8 mouse cellular contexts compared by ENCODE assay signal in the genomic region with DNA sequence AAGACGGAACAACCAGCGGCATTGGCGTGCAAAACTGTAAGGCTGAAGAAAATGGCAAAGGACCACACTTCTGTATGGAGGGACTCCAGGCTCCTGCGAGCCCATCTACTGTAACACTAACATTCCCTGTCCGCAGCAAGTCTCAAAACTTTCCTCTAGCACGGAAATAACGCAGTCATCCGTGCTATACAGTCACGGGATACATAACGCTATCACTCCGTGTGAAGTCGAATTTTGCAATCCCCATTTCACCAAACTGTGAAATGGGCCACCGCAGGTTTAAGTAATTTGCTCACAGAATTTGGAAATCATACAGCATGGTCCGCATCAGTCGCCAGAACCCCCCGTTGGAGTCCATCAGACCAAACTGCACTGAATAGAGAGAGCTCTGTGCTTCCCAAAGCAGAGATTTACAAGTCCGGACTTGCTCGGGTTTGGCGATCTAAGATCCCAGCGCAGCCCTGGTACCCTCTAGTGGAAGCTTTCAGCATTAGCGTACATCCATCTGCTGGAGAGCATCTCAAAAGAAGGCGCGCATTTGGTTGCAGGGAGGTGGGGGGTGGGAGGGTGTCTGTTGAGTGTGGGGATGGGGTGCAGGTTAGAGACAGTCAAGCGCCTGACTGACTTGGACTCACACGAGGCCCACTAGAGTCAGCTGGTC. TPM values are rescaled to one million over a fixed set of nuclear protein-coding genes. Genes with fewer than 3 reads are reported as not detected.
DNase-seq lines count a peak whose midpoint lies in the region; ATAC-seq and TF ChIP-seq lines count a peak whose summit lies in the region.

No protein-coding gene starts in this region.

- H3K4me3 ChIP-seq in ES-E14 (ENCODE audit: insufficient read depth in 1 of 2, low read depth in 1 of 2, low read length in 2 of 2, poor library complexity in 1 of 2, severe bottlenecking in 1 of 2): peak overlapping the region; percentile 67 to 74
- peak overlapping the region; percentile 46 for H3K4me3 ChIP-seq in lung, embryonic 16.5 days (ENCODE audit: low read length)

- H3K27ac ChIP-seq in ES-E14 (ENCODE audit: insufficient read depth, low read depth, low read length, poor library complexity, severe bottlenecking): peak overlapping the region; percentile 93
- peak overlapping the region; percentile 85 for H3K27ac ChIP-seq in lung, embryonic 16.5 days (ENCODE audit: low read length)

- DNase-seq in ES-E14 (ENCODE audit: low read depth, low spot score): peak; percentile 87
- peak; percentile 77 for DNase-seq in cerebellum, adult 11 months
- peak; percentile 88 for DNase-seq in forelimb bud, embryonic 11.5 days (ENCODE audit: low read depth, low spot score)
- DNase-seq in layer of hippocampus, adult 8-10 months (ENCODE audit: low spot score in 2 of 2): peak; percentile 71 to 80
- peak; percentile 63 for DNase-seq in ovary, adult 18-20 months (ENCODE audit: low spot score)
- DNase-seq in thymus, postnatal 25 days: peak; percentile 58

- H3K9ac ChIP-seq in ES-E14 (ENCODE audit: insufficient read depth, low read depth, low read length, poor library complexity, severe bottlenecking): peak overlapping the region; percentile 84
- peak overlapping the region; percentile 64 for H3K9ac ChIP-seq in lung, embryonic 16.5 days (ENCODE audit: low read length)

- peak; percentile 54 to 65 for ATAC-seq in hematopoietic stem cell, adult 5-6 weeks (replicated peaks in 1 of 2; ENCODE audit: insufficient read depth in 1 of 2, low FRiP score in 2 of 2, low TSS enrichment in 1 of 2, low read depth in 1 of 2, poor library complexity in 2 of 2, severe bottlenecking in 2 of 2)
- ATAC-seq in lung, embryonic 16.5 days (ENCODE audit: low read depth): peak; percentile 80

- H3K36me3 ChIP-seq in ES-E14 (ENCODE audit: control insufficient read depth, insufficient read depth, low read length, poor library complexity, severe bottlenecking): no peaks in the 10 kb centered on the region
- H3K36me3 ChIP-seq in lung, embryonic 16.5 days (ENCODE audit: control insufficient read depth, insufficient read depth, low read length): no peaks in the 10 kb centered on the region

- H3K4me2 ChIP-seq in lung, embryonic 16.5 days (ENCODE audit: low read depth, low read length): peak overlapping the region; percentile 73

- H3K4me1 ChIP-seq in ES-E14 (ENCODE audit: control insufficient read depth in 2 of 2, insufficient read depth in 2 of 2, low read length in 2 of 2, poor library complexity in 1 of 2): peaks cover 2 to 5% of the 10 kb centered on the region in 2 experiments; a peak in 3 of 4 replicates
- H3K4me1 ChIP-seq in lung, embryonic 16.5 days (replicated peaks; ENCODE audit: control insufficient read depth, insufficient read depth, low read length): peaks cover 15% of the 10 kb centered on the region

- in situ Hi-C loops in ES-E14 (cut with MboI; ENCODE audit: low sequenced_read_pairs in 2 of 2, unreplicated experiment in 2 of 2): no loop called here

- no peaks in the 10 kb centered on the region for H3K9me3 ChIP-seq in ES-E14 (ENCODE audit: control insufficient read depth, insufficient read depth, low read depth, low read length)
- H3K9me3 ChIP-seq in lung, embryonic 16.5 days (ENCODE audit: control insufficient read depth, low read length): no peaks in the 10 kb centered on the region

- under 1% methylated on average over 25 of the region's 25 CpGs for WGBS in lung, embryonic 16.5 days

- no peaks in the 10 kb centered on the region for H3K27me3 ChIP-seq in lung, embryonic 16.5 days (ENCODE audit: control insufficient read depth, insufficient read depth, low read depth, low read length)

TF ChIP-seq in ES-E14, 5 proteins besides CTCF, POLR2A, EP300 and RAD21:
- TF ChIP-seq CHD2 (IDR thresholded peaks at IDR 0.05; ENCODE audit: low read depth, low read length) (no peak), ZC3H11A (IDR thresholded peaks at IDR 0.05; ENCODE audit: borderline replicate concordance, low read depth, low read length) (no peak), HCFC1 (IDR thresholded peaks at IDR 0.05; ENCODE audit: borderline replicate concordance, insufficient read depth, low read length) (0 out of 2 replicates have a peak, but pooled peaks have one; percentile 43)

RNA-seq across cellular contexts. Expression of a gene that starts 5.5 kb away (rescaled TPM):
- total RNA-seq in ES-E14 (2012; rRNA removed): 53.8 and 76.8 TPM in 2 replicates
- total RNA-seq in hematopoietic stem cell, adult 5-6 weeks (2017): 21.4 and 22.7 TPM in 2 replicates
- 10 to 100 TPM; 23.1 to 32.2 (median 27.4) TPM for total RNA-seq in layer of hippocampus, adult 8-10 months (2022)
- polyA plus RNA-seq in lung, embryonic 16.5 days (2015; fragmentation: Nextera tagmentation; extraction: Ambion mirVana): 42.2 and 43.0 TPM in 2 replicates

RNA-seq across cellular contexts. Expression of a gene that starts 29.6 kb away (rescaled TPM):
- total RNA-seq in ES-E14 (2012; rRNA removed): 86.1 and 107 TPM in 2 replicates
- 33.1 and 59.0 TPM in 2 replicates for total RNA-seq in hematopoietic stem cell, adult 5-6 weeks (2017)
- total RNA-seq in layer of hippocampus, adult 8-10 months (2022): 100 to 1,000 TPM; 142 to 161 (median 151) TPM
- polyA plus RNA-seq in lung, embryonic 16.5 days (2015; fragmentation: Nextera tagmentation; extraction: Ambion mirVana): 74.5 and 86.5 TPM in 2 replicates

RNA-seq across cellular contexts. Expression of a gene that starts 41.8 kb away (rescaled TPM):
- total RNA-seq in ES-E14 (2012; rRNA removed): 0.31 and 0.53 TPM in 2 replicates
- total RNA-seq in hematopoietic stem cell, adult 5-6 weeks (2017): 0.10 and 0.31 TPM in 2 replicates
- under 1 TPM; 0.14 to 0.59 (median 0.34) TPM for total RNA-seq in layer of hippocampus, adult 8-10 months (2022)
- 0.11 and 0.14 TPM in 2 replicates for polyA plus RNA-seq in lung, embryonic 16.5 days (2015; fragmentation: Nextera tagmentation; extraction: Ambion mirVana)

RNA-seq across cellular contexts. Expression of a gene that starts 52.3 kb away (rescaled TPM):
- 14.3 and 14.5 TPM in 2 replicates for total RNA-seq in ES-E14 (2012; rRNA removed)
- 12.8 and 13.6 TPM in 2 replicates for total RNA-seq in hematopoietic stem cell, adult 5-6 weeks (2017)
- 10 to 100 TPM; 71.5 to 89.3 (median 79.6) TPM for total RNA-seq in layer of hippocampus, adult 8-10 months (2022)
- 3.2 TPM in 2 replicates for polyA plus RNA-seq in lung, embryonic 16.5 days (2015; fragmentation: Nextera tagmentation; extraction: Ambion mirVana)

Comparison
In these comparisons a context has a peak if more than half of its experiments do, and no peak if none do; other contexts are left out.
1. Peak in every context shown above with its lines: DNase-seq, ATAC-seq, H3K4me3 ChIP-seq and H3K27ac ChIP-seq.